Mouse (Mus musculus): ENCODE measurements around the gene Mfsd6.

The Mfsd6 gene

GRCm38 (mm10) chr1:52640266-52640665 lies 87.0 kb downstream of the Mfsd6 start:
- ATAC-seq (ENCODE audit: low TSS enrichment): no peak

- no peak for ATAC-seq (ENCODE audit: low TSS enrichment)
Measured at GRCm38 (mm10) chr1:52639090-52639489, 88.2 kb downstream of the Mfsd6 start.

GRCm38 (mm10) chr1:52638101-52638500 lies 89.2 kb downstream of the Mfsd6 start:
- ATAC-seq (ENCODE audit: low TSS enrichment): no peak

GRCm38 (mm10) chr1:52635932-52636331 lies 91.3 kb downstream of the Mfsd6 start:
- peak; percentile 74 for ATAC-seq (ENCODE audit: low TSS enrichment)

GRCm38 (mm10) chr1:52634251-52634650 lies 93.0 kb downstream of the Mfsd6 start:
- ATAC-seq (ENCODE audit: low TSS enrichment): no peak

GRCm38 (mm10) chr1:52631570-52631969 lies 95.7 kb downstream of the Mfsd6 start:
- no peak for ATAC-seq (ENCODE audit: low TSS enrichment)

- peak; percentile 76 for ATAC-seq (ENCODE audit: low TSS enrichment)
Measured at GRCm38 (mm10) chr1:52630937-52631299, 96.3 kb downstream of the Mfsd6 start.

GRCm38 (mm10) chr1:52630248-52630936 lies 96.9 kb downstream of the Mfsd6 start, which contains the start of gene Nemp2:
Gene Nemp2 (plus strand): TSS chr1:52630703.
- ATAC-seq (ENCODE audit: low TSS enrichment): peak; percentile 92

- no peak for ATAC-seq (ENCODE audit: low TSS enrichment)
Measured at GRCm38 (mm10) chr1:52620442-52620841, 106.8 kb downstream of the Mfsd6 start.

GRCm38 (mm10) chr1:52618217-52618616 lies 109.0 kb downstream of the Mfsd6 start:
- ATAC-seq (ENCODE audit: low TSS enrichment): no peak

- ATAC-seq (ENCODE audit: low TSS enrichment): peak; percentile 50; the same call in 1 of the 2 replicates
Measured at GRCm38 (mm10) chr1:52608486-52608885, 118.8 kb downstream of the Mfsd6 start.

GRCm38 (mm10) chr1:52607700-52608099 lies 119.6 kb downstream of the Mfsd6 start:
- no peak for ATAC-seq (ENCODE audit: low TSS enrichment)

Data from frontal cortex, adult (tissue).